Mouse (Mus musculus) kidney, adult 2 months (tissue): ENCODE results near the gene Chpt1. TPM values are rescaled to one million over a fixed set of nuclear protein-coding genes. Genes with fewer than 3 reads are reported as not detected.
A peak's percentile ranks its signal among the peaks of the same experiment; 100 is the strongest.

ENCODE experiments used
- DNase-seq: peaks from one replicate; pipeline ENCODE4 v3.0.0; 2021
- H3K27ac ChIP-seq: fragments of 200-500 bp; 2 replicates; pipeline ENCODE4 v1.5.1; 2012; ENCODE audit warnings: low read depth, low read length, control low read depth, inconsistent platforms; ENCODE audit not compliant: insufficient read depth
- H3K27me3 ChIP-seq: fragments of 200-500 bp; replicated peaks from 2 replicates; pipeline ENCODE4 v1.6.1; 2012; ENCODE audit warnings: mild to moderate bottlenecking, moderate library complexity, low read length, inconsistent platforms; ENCODE audit not compliant: control insufficient read depth, insufficient read depth
- H3K36me3 ChIP-seq: fragments of 200-500 bp; 2 replicates; pipeline ENCODE4 v1.6.1; 2012; ENCODE audit warnings: mild to moderate bottlenecking, moderate library complexity, low read length, inconsistent platforms; ENCODE audit not compliant: control insufficient read depth, insufficient read depth
- H3K4me1 ChIP-seq: fragments of 200-500 bp; 2 replicates; pipeline ENCODE4 v1.6.1; 2011; ENCODE audit warnings: low read length; ENCODE audit not compliant: control insufficient read depth, insufficient read depth
- H3K4me3 ChIP-seq: fragments of 200-500 bp; 2 replicates; pipeline ENCODE4 v1.5.1; 2011; ENCODE audit warnings: mild to moderate bottlenecking, low read depth, low read length, control low read depth; ENCODE audit not compliant: insufficient read depth
- CTCF ChIP-seq: fragments of 200-500 bp; conservative IDR thresholded peaks from 2 replicates; pipeline ENCODE4 v1.5.1; 2011; ENCODE audit warnings: low read depth, mild to moderate bottlenecking, control low read depth, low read length, moderate library complexity, mixed read lengths; ENCODE audit not compliant: insufficient read depth, insufficient read length
- POLR2A ChIP-seq: fragments of 200-500 bp; IDR thresholded peaks from one replicate; pipeline ENCODE4 v1.6.1; 2011; ENCODE audit warnings: low read depth, low read length, control low read depth
- WGBS: fragments of 180-500 bp; shearing (Covaris S2); methylation state at CpG from one replicate; pipeline ENCODE4 v1.1.7; 2018; 5-methylcytosine and 5-hydroxymethylcytosine counted together
- polyA plus RNA-seq: library from polyadenylated mRNA; depleted of rRNA; stranded (reverse); fragments of >200 nt; gene quantifications from 2 replicates; pipeline ENCODE4 v1.2.3, GENCODE M21; 2012; rRNA removed

Gene Chpt1
- polyA plus RNA-seq = 524 and 550 TPM in 2 replicates

GRCm38 (mm10) chr10:88503421-88504314, at the start of gene Chpt1:
Chpt1 (minus strand) TSS chr10:88504073.
- peak within 1 kb of the TSS; percentile 100 for H3K4me3 ChIP-seq
- peaks cover 4% of the 10 kb centered on the region; the same call in 1 of the 2 replicates for H3K36me3 ChIP-seq
- no peak for TF ChIP-seq CTCF
- TF ChIP-seq POLR2A = peak; percentile 33
- DNase-seq = peak; percentile 97
- peaks cover 20% of the 10 kb centered on the region for H3K4me1 ChIP-seq
- 2% methylated on average over 54 of the region's 80 CpGs for WGBS
- peak within 1 kb of the TSS; percentile 100 for H3K27ac ChIP-seq
- H3K27me3 ChIP-seq = no peaks in the 10 kb centered on the region

GRCm38 (mm10) chr10:88552738-88553137, 48.9 kb upstream of the Chpt1 start:
- no peaks in the 10 kb centered on the region for H3K36me3 ChIP-seq
- H3K27ac ChIP-seq = no peak overlapping the region
- H3K27me3 ChIP-seq = no peaks in the 10 kb centered on the region; the same call in 1 of the 2 replicates
- WGBS = 96% methylated on average over 2 of the region's 2 CpGs
- no peak for TF ChIP-seq POLR2A
- 0 out of 2 replicates have a peak, but pooled peaks have one; percentile 4 for TF ChIP-seq CTCF
- DNase-seq = no peak
- no peaks in the 10 kb centered on the region for H3K4me1 ChIP-seq
- no peak overlapping the region for H3K4me3 ChIP-seq

- no peak overlapping the region for H3K27ac ChIP-seq
- H3K27me3 ChIP-seq = no peaks in the 10 kb centered on the region; the same call in 1 of the 2 replicates
- DNase-seq = no peak
- no peaks in the 10 kb centered on the region for H3K36me3 ChIP-seq
- 87% methylated on average over 3 of the region's 3 CpGs for WGBS
- 0 out of 2 replicates have a peak, but pooled peaks have one; percentile 15 for TF ChIP-seq CTCF
- no peak for TF ChIP-seq POLR2A
- no peak overlapping the region for H3K4me3 ChIP-seq
- H3K4me1 ChIP-seq = no peaks in the 10 kb centered on the region
These were observed 46.4 kb upstream of the Chpt1 start for GRCm38 (mm10) chr10:88550225-88550624.

GRCm38 (mm10) chr10:88547635-88548034, 43.8 kb upstream of the Chpt1 start:
- Histone ChIP-seq H3K27ac (no peak overlapping the region), H3K36me3 (no peaks in the 10 kb centered on the region), H3K4me3 (no peak overlapping the region), H3K27me3 (no peaks in the 10 kb centered on the region; the same call in 1 of the 2 replicates), H3K4me1 (no peaks in the 10 kb centered on the region)
- no peak for DNase-seq
- TF ChIP-seq CTCF (no peak), POLR2A (no peak)
- 55% methylated on average over 2 of the region's 2 CpGs for WGBS

- 73% methylated on average over 5 of the region's 5 CpGs for WGBS
- Histone ChIP-seq H3K4me3 (no peak overlapping the region), H3K27me3 (no peaks in the 10 kb centered on the region), H3K4me1 (no peaks in the 10 kb centered on the region), H3K27ac (no peak overlapping the region), H3K36me3 (no peaks in the 10 kb centered on the region)
- no peak for DNase-seq
- no peak for TF ChIP-seq CTCF
- no peak for TF ChIP-seq POLR2A
These were observed 26.8 kb upstream of the Chpt1 start for GRCm38 (mm10) chr10:88530631-88531030.

- WGBS = 94% methylated on average over 2 of the region's 2 CpGs
These were observed 20.1 kb upstream of the Chpt1 start for GRCm38 (mm10) chr10:88524016-88524415.

GRCm38 (mm10) chr10:88523212-88523611, 19.3 kb upstream of the Chpt1 start:
- 80% methylated on average over 1 of the region's 1 CpGs for WGBS
- Histone ChIP-seq H3K27ac (no peak overlapping the region), H3K27me3 (no peaks in the 10 kb centered on the region), H3K4me3 (no peak overlapping the region), H3K36me3 (no peaks in the 10 kb centered on the region), H3K4me1 (no peaks in the 10 kb centered on the region)
- no peak for DNase-seq
- TF ChIP-seq CTCF = no peak
- TF ChIP-seq POLR2A = no peak

More at GRCm38 (mm10) chr10:88524016-88524415, 20.1 kb upstream of the Chpt1 start:
- Histone ChIP-seq H3K4me1 (no peaks in the 10 kb centered on the region), H3K4me3 (no peak overlapping the region), H3K27ac (no peak overlapping the region), H3K27me3 (no peaks in the 10 kb centered on the region), H3K36me3 (no peaks in the 10 kb centered on the region)
- DNase-seq = no peak
- TF ChIP-seq CTCF (no peak), POLR2A (no peak)
